Comparison of ENCODE assay signal across 26 mouse cellular contexts in the genomic region with DNA sequence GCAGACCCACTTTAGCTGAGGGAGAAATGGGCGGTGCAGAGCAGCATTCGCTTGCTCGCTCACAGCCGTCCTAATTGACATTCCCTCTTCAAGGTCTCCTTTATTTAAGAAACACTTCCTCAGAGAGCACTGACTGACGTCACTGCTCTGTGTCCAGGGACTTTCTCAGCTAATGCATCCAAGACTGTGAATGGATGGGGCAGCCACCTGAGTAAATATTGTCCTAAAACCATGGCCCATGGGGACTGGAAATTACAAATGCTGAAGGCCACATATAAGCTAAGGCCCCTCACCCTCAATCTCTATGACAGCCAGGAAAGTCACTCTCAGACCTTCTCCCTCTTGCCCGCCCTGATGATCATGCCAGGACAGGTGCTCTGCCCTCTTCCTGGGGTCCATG. TPM values are rescaled to one million over a fixed set of nuclear protein-coding genes. Genes with fewer than 3 reads are reported as not detected.
DNase-seq lines count a peak whose midpoint lies in the region; ATAC-seq lines count a peak whose summit lies in the region.
"Had no signal": no experiment of that assay in that cellular context is flagged by ENCODE, and none has a peak within 500 bp of the region (broad histone marks: within the 10 kb centered on the region; RNA-seq: fewer than 3 reads in every experiment).

No protein-coding gene starts in this region.

- H3K4me2 ChIP-seq in hindbrain, embryonic 13.5 days = no peak overlapping the region
- H3K4me2 ChIP-seq in hindbrain, embryonic 11.5 days (replicated peaks; ENCODE audit: low read depth, low read length) = no peak overlapping the region
- no peak overlapping the region for H3K4me2 ChIP-seq in midbrain, embryonic 12.5 days (replicated peaks)
- H3K4me2 ChIP-seq in midbrain, embryonic 15.5 days = no peak overlapping the region
- H3K4me2 ChIP-seq in limb, embryonic 11.5 days (ENCODE audit: low read depth, severe bottlenecking) = no peak overlapping the region
- H3K4me2 ChIP-seq: heart, embryonic 13.5 days; hindbrain, embryonic 15.5 days; kidney, embryonic 15.5 days; limb, embryonic 12.5 days; liver, embryonic 13.5 days had no signal

- 53% methylated on average over 6 of the region's 6 CpGs for WGBS in hindbrain, embryonic 13.5 days
- 49% methylated on average over 6 of the region's 6 CpGs for WGBS in hindbrain, embryonic 11.5 days
- 56% methylated on average over 6 of the region's 6 CpGs for WGBS in midbrain, embryonic 12.5 days
- 71% methylated on average over 6 of the region's 6 CpGs for WGBS in midbrain, embryonic 15.5 days
- 73% methylated on average over 6 of the region's 6 CpGs for WGBS in limb, embryonic 11.5 days

- H3K9ac ChIP-seq in hindbrain, embryonic 13.5 days = no peak overlapping the region
- no peak overlapping the region for H3K9ac ChIP-seq in hindbrain, embryonic 11.5 days (ENCODE audit: low read depth, low read length)
- H3K9ac ChIP-seq in midbrain, embryonic 12.5 days (replicated peaks) = no peak overlapping the region
- H3K9ac ChIP-seq in midbrain, embryonic 15.5 days = no peak overlapping the region
- H3K9ac ChIP-seq in limb, embryonic 11.5 days (ENCODE audit: low read length) = no peak overlapping the region
- H3K9ac ChIP-seq: heart, embryonic 13.5 days; hindbrain, embryonic 15.5 days; kidney, embryonic 15.5 days; limb, embryonic 12.5 days; liver, embryonic 13.5 days had no signal

- no peak overlapping the region for H3K4me3 ChIP-seq in hindbrain, embryonic 13.5 days
- no peak overlapping the region for H3K4me3 ChIP-seq in hindbrain, embryonic 11.5 days (ENCODE audit: low read depth, low read length)
- no peak overlapping the region for H3K4me3 ChIP-seq in midbrain, embryonic 12.5 days
- H3K4me3 ChIP-seq in midbrain, embryonic 15.5 days = no peak overlapping the region
- no peak overlapping the region for H3K4me3 ChIP-seq in limb, embryonic 11.5 days (ENCODE audit: low read depth, low read length)
- H3K4me3 ChIP-seq: heart, embryonic 13.5 days; hindbrain, embryonic 15.5 days; kidney, embryonic 15.5 days; limb, embryonic 12.5 days; liver, embryonic 13.5 days; megakaryocyte, embryonic 14.5 days had no signal

- ATAC-seq in hindbrain, embryonic 13.5 days (ENCODE audit: low FRiP score) = no peak
- no peak for ATAC-seq in hindbrain, embryonic 11.5 days (ENCODE audit: low FRiP score)
- ATAC-seq in midbrain, embryonic 12.5 days (ENCODE audit: low FRiP score, low read depth) = peak; percentile 16; the same call in 1 of the 2 replicates
- ATAC-seq in midbrain, embryonic 15.5 days (replicated peaks) = no peak
- no peak for ATAC-seq in limb, embryonic 11.5 days (ENCODE audit: insufficient number of reproducible peaks, low FRiP score, low TSS enrichment, low read depth)
- ATAC-seq: intestine, postnatal 0 days had no signal

- 0 out of 2 replicates have a peak overlapping the region, but pooled peaks have one; percentile 13 for H3K27ac ChIP-seq in hindbrain, embryonic 13.5 days
- H3K27ac ChIP-seq in hindbrain, embryonic 11.5 days (ENCODE audit: low read depth, low read length) = no peak overlapping the region
- H3K27ac ChIP-seq in midbrain, embryonic 12.5 days (replicated peaks) = no peak overlapping the region
- H3K27ac ChIP-seq in midbrain, embryonic 15.5 days = no peak overlapping the region
- H3K27ac ChIP-seq in limb, embryonic 11.5 days (replicated peaks; ENCODE audit: low read depth, low read length) = no peak overlapping the region
- H3K27ac ChIP-seq: heart, embryonic 13.5 days; kidney, embryonic 15.5 days; limb, embryonic 12.5 days; liver, embryonic 13.5 days; stomach, postnatal 0 days had no signal

- DNase-seq in hindbrain, embryonic 11.5 days (ENCODE audit: low spot score) = no peak
- DNase-seq in limb, embryonic 11.5 days (ENCODE audit: low spot score) = peak; percentile 19
- no peak for DNase-seq in right cerebral cortex, adult 18-20 months
- no peak for DNase-seq in gastrocnemius, postnatal 36 days
- DNase-seq: adrenal gland, adult 8-10 months; cerebellum, postnatal 10 days; heart, adult 18-20 months; kidney, postnatal 4 days; liver, embryonic 13.5 days; lung, postnatal 10 days; retina, postnatal 1 day had no signal

- intact Hi-C loops in gastrocnemius, postnatal 36 days (cut with DNase I) = no loop called here

- H3K36me3 ChIP-seq in hindbrain, embryonic 13.5 days = no peaks in the 10 kb centered on the region
- H3K36me3 ChIP-seq in hindbrain, embryonic 11.5 days (ENCODE audit: control insufficient read depth, insufficient read depth, low read length) = no peaks in the 10 kb centered on the region
- H3K36me3 ChIP-seq in midbrain, embryonic 12.5 days = no peaks in the 10 kb centered on the region
- H3K36me3 ChIP-seq in midbrain, embryonic 15.5 days (replicated peaks) = no peaks in the 10 kb centered on the region
- no peaks in the 10 kb centered on the region for H3K36me3 ChIP-seq in limb, embryonic 11.5 days (ENCODE audit: control insufficient read depth, insufficient read depth, low read length)
- H3K36me3 ChIP-seq: heart, embryonic 13.5 days; hindbrain, embryonic 15.5 days; kidney, embryonic 15.5 days; limb, embryonic 12.5 days; liver, embryonic 13.5 days had no signal

- H3K4me1 ChIP-seq in hindbrain, embryonic 13.5 days (replicated peaks) = peaks cover 15% of the 10 kb centered on the region
- H3K4me1 ChIP-seq in hindbrain, embryonic 11.5 days (replicated peaks; ENCODE audit: control insufficient read depth, insufficient read depth, low read length) = no peaks in the 10 kb centered on the region
- H3K4me1 ChIP-seq in midbrain, embryonic 12.5 days = peaks cover 8% of the 10 kb centered on the region
- peaks cover 7% of the 10 kb centered on the region; the same call in 1 of the 2 replicates for H3K4me1 ChIP-seq in midbrain, embryonic 15.5 days
- H3K4me1 ChIP-seq in limb, embryonic 11.5 days (ENCODE audit: control insufficient read depth, insufficient read depth, low read length) = no peaks in the 10 kb centered on the region
- H3K4me1 ChIP-seq: heart, embryonic 13.5 days; limb, embryonic 12.5 days; liver, embryonic 13.5 days; megakaryocyte, embryonic 14.5 days had no signal

- no peaks in the 10 kb centered on the region for H3K27me3 ChIP-seq in hindbrain, embryonic 13.5 days
- H3K27me3 ChIP-seq in hindbrain, embryonic 11.5 days (ENCODE audit: control insufficient read depth, insufficient read depth, low read length) = no peaks in the 10 kb centered on the region
- H3K27me3 ChIP-seq in midbrain, embryonic 12.5 days = peaks cover 7% of the 10 kb centered on the region; the same call in 1 of the 2 replicates
- no peaks in the 10 kb centered on the region for H3K27me3 ChIP-seq in midbrain, embryonic 15.5 days (replicated peaks)
- H3K27me3 ChIP-seq in limb, embryonic 11.5 days (ENCODE audit: control insufficient read depth, insufficient read depth, low read length) = no peaks in the 10 kb centered on the region
- H3K27me3 ChIP-seq: heart, embryonic 13.5 days; hindbrain, embryonic 15.5 days; kidney, embryonic 15.5 days; limb, embryonic 12.5 days; liver, embryonic 13.5 days; megakaryocyte, embryonic 14.5 days had no signal

- H3K9me3 ChIP-seq in hindbrain, embryonic 13.5 days = no peaks in the 10 kb centered on the region
- H3K9me3 ChIP-seq in hindbrain, embryonic 11.5 days (ENCODE audit: control insufficient read depth, low read length) = no peaks in the 10 kb centered on the region
- no peaks in the 10 kb centered on the region for H3K9me3 ChIP-seq in midbrain, embryonic 12.5 days
- H3K9me3 ChIP-seq in midbrain, embryonic 15.5 days = no peaks in the 10 kb centered on the region
- no peaks in the 10 kb centered on the region for H3K9me3 ChIP-seq in limb, embryonic 11.5 days (ENCODE audit: control insufficient read depth, low read length)
- H3K9me3 ChIP-seq: hindbrain, embryonic 15.5 days; kidney, embryonic 15.5 days; limb, embryonic 12.5 days; liver, embryonic 13.5 days had no signal

RNA-seq across cellular contexts. Expression of gene Rpl36-ps4, which starts 23.6 kb away (rescaled TPM):
- not detected in 2 replicates for polyA plus RNA-seq in hindbrain, embryonic 13.5 days (2015; fragmentation: Nextera tagmentation; extraction: Ambion mirVana)
- not detected in 2 replicates for polyA plus RNA-seq in hindbrain, embryonic 11.5 days (2014; fragmentation: Nextera tagmentation; extraction: Ambion mirVana)
- polyA plus RNA-seq in midbrain, embryonic 12.5 days (2016; fragmentation: Nextera tagmentation; extraction: Ambion mirVana) = not detected in 2 replicates
- not detected in 2 replicates for polyA plus RNA-seq in midbrain, embryonic 15.5 days (2015; fragmentation: Nextera tagmentation; extraction: Ambion mirVana)
- polyA plus RNA-seq in limb, embryonic 11.5 days (2014; fragmentation: Nextera tagmentation; extraction: Ambion mirVana) = not detected in 2 replicates
- total RNA-seq in gastrocnemius, postnatal 36 days (2021) = not detected
- total RNA-seq: adrenal gland, adult 8-10 months; gastrocnemius, adult 8-10 months; heart, adult 18-20 months; heart, postnatal 25 days; layer of hippocampus, postnatal 10 days; left cerebral cortex, adult 8-10 months had no signal
- polyA plus RNA-seq: frontal cortex, adult 2 months; heart, embryonic 13.5 days; hindbrain, embryonic 15.5 days; intestine, postnatal 0 days; kidney, embryonic 15.5 days; limb, embryonic 12.5 days; liver, embryonic 13.5 days; stomach, postnatal 0 days had no signal
